Mouse (Mus musculus): ENCODE measurements around the gene Acsbg2. TPM values are rescaled to one million over a fixed set of nuclear protein-coding genes. Genes with fewer than 3 reads are reported as not detected.

The Acsbg2 gene
- total and polyA plus RNA-seq, 3 experiments, result 0.11 TPM; not detected in 2

DNA sequence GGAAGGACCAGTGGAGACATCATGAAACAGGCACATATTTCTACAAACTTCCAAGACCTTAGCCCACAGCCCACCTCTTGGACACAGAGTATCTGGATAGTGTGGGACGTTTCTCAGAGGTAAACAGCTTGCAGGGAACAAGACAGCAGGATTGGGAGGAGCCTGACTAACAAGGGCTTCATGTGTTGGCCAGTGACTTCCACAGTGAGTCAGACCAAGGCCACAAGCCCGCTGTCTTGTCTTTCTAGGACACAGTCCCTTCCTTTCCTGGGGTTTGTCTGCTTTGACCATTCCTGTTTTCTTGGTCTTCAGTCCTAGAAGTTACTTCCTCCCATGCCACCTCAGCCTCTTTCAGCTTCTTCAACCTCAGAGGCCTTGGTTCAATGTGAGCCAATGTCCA lies 50.9 kb downstream of the Acsbg2 start:
- peaks cover 59% of the 10 kb centered on the region for H3K36me3 ChIP-seq (replicated peaks)
- no peak for DNase-seq (ENCODE audit: low spot score)
- TF ChIP-seq GATA1 (IDR thresholded peaks at IDR 0.05; ENCODE audit: borderline replicate concordance, low read length) (no peak), TAL1 (conservative IDR thresholded peaks at IDR 0.05; ENCODE audit: low read depth, low read length) (no peak), CTCF (IDR thresholded peaks at IDR 0.05; ENCODE audit: low read depth, low read length) (no peak), POLR2AphosphoS5 (IDR thresholded peaks at IDR 0.05; ENCODE audit: insufficient replicate concordance, low read depth, low read length) (no peak), GATA2 (IDR thresholded peaks at IDR 0.05; ENCODE audit: borderline replicate concordance, low read depth, low read length) (no peak)
- no peaks in the 10 kb centered on the region for H3K27me3 ChIP-seq (ENCODE audit: insufficient read depth, low read length)
- peaks cover 73% of the 10 kb centered on the region for H3K4me1 ChIP-seq (ENCODE audit: insufficient read depth, low read depth, low read length)
- H3K9me3 ChIP-seq (replicated peaks), result no peaks in the 10 kb centered on the region
- no peak for ATAC-seq (ENCODE audit: extremely low read depth, insufficient number of reproducible peaks, low FRiP score, poor library complexity, severe bottlenecking)
- no peak overlapping the region for H3K4me3 ChIP-seq (ENCODE audit: low read depth, low read length)

DNA sequence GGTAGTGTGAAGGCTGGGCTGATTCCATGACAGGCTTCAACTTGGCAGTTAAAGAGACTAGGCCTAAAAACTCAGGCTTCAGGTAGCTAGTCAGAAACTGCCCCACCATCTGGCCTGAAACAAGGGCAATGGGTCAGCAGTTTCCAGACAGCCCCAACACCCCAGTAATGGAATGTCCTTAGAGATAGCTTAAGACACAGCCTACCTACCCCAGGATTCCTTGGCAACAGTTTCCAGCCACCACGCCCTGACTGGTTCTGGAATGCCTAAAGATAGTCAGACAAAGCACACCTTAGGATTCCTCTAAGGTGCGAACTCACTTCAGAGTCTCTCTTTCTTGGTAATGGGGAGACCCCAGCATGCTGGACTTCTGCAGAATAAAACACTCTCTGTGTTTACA lies 51.9 kb downstream of the Acsbg2 start:
- ATAC-seq (ENCODE audit: extremely low read depth, insufficient number of reproducible peaks, low FRiP score, poor library complexity, severe bottlenecking), result no peak
- TF ChIP-seq POLR2AphosphoS5 (IDR thresholded peaks at IDR 0.05; ENCODE audit: insufficient replicate concordance, low read depth, low read length), result no peak
- no peak for TF ChIP-seq TAL1 (conservative IDR thresholded peaks at IDR 0.05; ENCODE audit: low read depth, low read length)
- no peak for TF ChIP-seq CTCF (IDR thresholded peaks at IDR 0.05; ENCODE audit: low read depth, low read length)
- TF ChIP-seq GATA1 (IDR thresholded peaks at IDR 0.05; ENCODE audit: borderline replicate concordance, low read length), result no peak
- TF ChIP-seq GATA2 (IDR thresholded peaks at IDR 0.05; ENCODE audit: borderline replicate concordance, low read depth, low read length), result no peak
- Histone ChIP-seq H3K4me3 (ENCODE audit: low read depth, low read length) (no peak overlapping the region), H3K36me3 (replicated peaks) (peaks cover 59% of the 10 kb centered on the region), H3K4me1 (ENCODE audit: insufficient read depth, low read depth, low read length) (peaks cover 71% of the 10 kb centered on the region), H3K27me3 (ENCODE audit: insufficient read depth, low read length) (no peaks in the 10 kb centered on the region), H3K9me3 (replicated peaks) (no peaks in the 10 kb centered on the region)
- no peak for DNase-seq (ENCODE audit: low spot score)

DNA sequence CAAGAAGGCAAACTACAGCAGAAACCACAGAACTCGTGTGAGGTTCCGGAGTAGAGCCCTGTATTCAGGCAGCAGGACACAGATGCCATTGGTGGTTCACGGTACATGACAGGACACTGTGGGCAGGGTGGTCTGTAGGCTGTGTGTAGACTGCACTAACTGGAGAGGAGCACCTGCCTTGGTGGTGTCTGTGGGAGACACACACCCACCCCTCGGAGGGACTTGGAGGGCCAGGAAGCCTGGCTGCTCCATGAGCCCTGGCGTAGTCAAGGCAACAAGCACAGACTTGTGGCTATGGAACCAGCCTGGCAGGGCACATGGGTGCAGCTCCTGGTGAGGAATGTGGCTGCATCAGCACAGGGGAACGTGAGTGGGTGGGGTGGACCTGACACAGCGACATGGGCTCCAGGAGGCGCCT lies 54.5 kb downstream of the Acsbg2 start:
- Histone ChIP-seq H3K9me3 (replicated peaks) (no peaks in the 10 kb centered on the region), H3K4me1 (ENCODE audit: insufficient read depth, low read depth, low read length) (peaks cover 50% of the 10 kb centered on the region), H3K4me3 (ENCODE audit: low read depth, low read length) (no peak overlapping the region), H3K27me3 (ENCODE audit: insufficient read depth, low read length) (no peaks in the 10 kb centered on the region), H3K36me3 (replicated peaks) (peaks cover 71% of the 10 kb centered on the region)
- TF ChIP-seq GATA2 (IDR thresholded peaks at IDR 0.05; ENCODE audit: borderline replicate concordance, low read depth, low read length) (no peak), GATA1 (IDR thresholded peaks at IDR 0.05; ENCODE audit: borderline replicate concordance, low read length) (no peak), CTCF (IDR thresholded peaks at IDR 0.05; ENCODE audit: low read depth, low read length) (no peak), POLR2AphosphoS5 (IDR thresholded peaks at IDR 0.05; ENCODE audit: insufficient replicate concordance, low read depth, low read length) (no peak), TAL1 (conservative IDR thresholded peaks at IDR 0.05; ENCODE audit: low read depth, low read length) (no peak)
- DNase-seq (ENCODE audit: low spot score) (no peak), ATAC-seq (ENCODE audit: extremely low read depth, insufficient number of reproducible peaks, low FRiP score, poor library complexity, severe bottlenecking) (no peak)

DNA sequence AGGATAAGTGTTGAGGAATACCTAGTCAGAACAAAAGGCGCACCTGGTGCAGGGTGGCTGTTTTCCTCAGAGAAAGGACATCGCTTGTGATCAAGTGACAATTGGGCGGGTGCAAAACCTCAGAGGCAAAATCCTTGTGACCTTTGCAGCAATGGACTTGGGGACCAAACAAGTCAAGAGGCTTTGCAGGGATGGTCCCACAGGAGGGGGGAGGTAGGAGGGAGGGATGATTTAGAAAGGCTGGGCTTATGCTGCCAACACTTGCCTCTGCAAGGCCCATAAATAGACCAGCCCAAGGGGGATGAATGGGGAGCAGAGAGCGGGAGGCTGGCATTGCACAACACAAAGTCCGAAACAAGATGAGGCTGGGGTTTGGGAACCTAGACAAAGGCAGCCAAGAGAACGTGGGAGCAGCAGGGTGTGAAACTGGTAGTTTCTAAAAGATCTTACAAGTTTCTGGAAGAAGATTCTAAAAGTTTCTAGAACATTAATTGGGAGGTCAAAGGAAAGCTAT lies 55.2 kb downstream of the Acsbg2 start:
- Histone ChIP-seq H3K9me3 (replicated peaks) (no peaks in the 10 kb centered on the region), H3K36me3 (replicated peaks) (peaks cover 65% of the 10 kb centered on the region), H3K4me1 (ENCODE audit: insufficient read depth, low read depth, low read length) (peaks cover 45% of the 10 kb centered on the region), H3K4me3 (ENCODE audit: low read depth, low read length) (no peak overlapping the region), H3K27me3 (ENCODE audit: insufficient read depth, low read length) (no peaks in the 10 kb centered on the region)
- TF ChIP-seq GATA2 (IDR thresholded peaks at IDR 0.05; ENCODE audit: borderline replicate concordance, low read depth, low read length) (no peak), POLR2AphosphoS5 (IDR thresholded peaks at IDR 0.05; ENCODE audit: insufficient replicate concordance, low read depth, low read length) (no peak), CTCF (IDR thresholded peaks at IDR 0.05; ENCODE audit: low read depth, low read length) (no peak), GATA1 (IDR thresholded peaks at IDR 0.05; ENCODE audit: borderline replicate concordance, low read length) (no peak), TAL1 (conservative IDR thresholded peaks at IDR 0.05; ENCODE audit: low read depth, low read length) (no peak)
- ATAC-seq (ENCODE audit: extremely low read depth, insufficient number of reproducible peaks, low FRiP score, poor library complexity, severe bottlenecking) (no peak), DNase-seq (ENCODE audit: low spot score) (no peak)

GRCm38 (mm10) chr17:56818067-56818636 lies 56.1 kb downstream of the Acsbg2 start:
- Histone ChIP-seq H3K4me3 (ENCODE audit: low read depth, low read length) (no peak overlapping the region; the same call in 1 of the 2 replicates), H3K4me1 (ENCODE audit: insufficient read depth, low read depth, low read length) (peaks cover 44% of the 10 kb centered on the region), H3K9me3 (replicated peaks) (no peaks in the 10 kb centered on the region), H3K27me3 (ENCODE audit: insufficient read depth, low read length) (no peaks in the 10 kb centered on the region), H3K36me3 (replicated peaks) (peaks cover 60% of the 10 kb centered on the region)
- no peak for DNase-seq (ENCODE audit: low spot score)
- ATAC-seq (ENCODE audit: extremely low read depth, insufficient number of reproducible peaks, low FRiP score, poor library complexity, severe bottlenecking), result no peak
- TF ChIP-seq CTCF (IDR thresholded peaks at IDR 0.05; ENCODE audit: low read depth, low read length), result no peak
- TF ChIP-seq GATA2 (IDR thresholded peaks at IDR 0.05; ENCODE audit: borderline replicate concordance, low read depth, low read length), result no peak
- no peak for TF ChIP-seq GATA1 (IDR thresholded peaks at IDR 0.05; ENCODE audit: borderline replicate concordance, low read length)
- no peak for TF ChIP-seq TAL1 (conservative IDR thresholded peaks at IDR 0.05; ENCODE audit: low read depth, low read length)
- no peak for TF ChIP-seq POLR2AphosphoS5 (IDR thresholded peaks at IDR 0.05; ENCODE audit: insufficient replicate concordance, low read depth, low read length)

GRCm38 (mm10) chr17:56815057-56815345 lies 59.2 kb downstream of the Acsbg2 start:
- Histone ChIP-seq H3K36me3 (replicated peaks) (peaks cover 62% of the 10 kb centered on the region), H3K27me3 (ENCODE audit: insufficient read depth, low read length) (no peaks in the 10 kb centered on the region), H3K4me1 (ENCODE audit: insufficient read depth, low read depth, low read length) (peaks cover 55% of the 10 kb centered on the region), H3K4me3 (ENCODE audit: low read depth, low read length) (no peak overlapping the region), H3K9me3 (replicated peaks) (no peaks in the 10 kb centered on the region)
- TF ChIP-seq TAL1 (conservative IDR thresholded peaks at IDR 0.05; ENCODE audit: low read depth, low read length) (no peak), POLR2AphosphoS5 (IDR thresholded peaks at IDR 0.05; ENCODE audit: insufficient replicate concordance, low read depth, low read length) (no peak), CTCF (IDR thresholded peaks at IDR 0.05; ENCODE audit: low read depth, low read length) (no peak), GATA1 (IDR thresholded peaks at IDR 0.05; ENCODE audit: borderline replicate concordance, low read length) (no peak), GATA2 (IDR thresholded peaks at IDR 0.05; ENCODE audit: borderline replicate concordance, low read depth, low read length) (no peak)
- no peak for DNase-seq (ENCODE audit: low spot score)
- no peak for ATAC-seq (ENCODE audit: extremely low read depth, insufficient number of reproducible peaks, low FRiP score, poor library complexity, severe bottlenecking)

All from G1E (cell line).